Mouse (Mus musculus): ENCODE measurements at regions not wholly inside any gene's neighbourhood (a gene's known extent, or its start where the extent isn't known, plus 50 kb on each side); places are given as distances from the start of the nearest gene placed in this dataset.

GRCm38 (mm10) chr16:27138384-27138783 lies 146.9 kb upstream of the Gmnc start:
- no peak for DNase-seq (ENCODE audit: low read depth)

- peak; percentile 6 for DNase-seq (ENCODE audit: low read depth)
Measured at GRCm38 (mm10) chr16:27138987-27139386, 147.5 kb upstream of the Gmnc start.

- peak; percentile 53 for DNase-seq (ENCODE audit: low read depth)
Measured at GRCm38 (mm10) chr16:27140037-27140436, 148.6 kb upstream of the Gmnc start.

GRCm38 (mm10) chr16:27155805-27156204 lies 151.5 kb upstream of the Ostn start:
- no peak for DNase-seq (ENCODE audit: low read depth)

- DNase-seq (ENCODE audit: low read depth) = no peak
Measured at GRCm38 (mm10) chr16:27195650-27196049, 111.6 kb upstream of the Ostn start.

Data from induced T-regulatory cell, adult 2 months (primary cell).